Mouse (Mus musculus) forebrain, embryonic 11.5 days (tissue): ENCODE results near the gene Hacd2. TPM values are rescaled to one million over a fixed set of nuclear protein-coding genes. Genes with fewer than 3 reads are reported as not detected.

ENCODE experiments used
- ATAC-seq: fragments of 200-750 bp; cut with Nextera tagmentation; replicated peaks from 2 replicates; pipeline ENCODE4 v1.8.0; 2017; ENCODE audit warnings: moderate TSS enrichment; ENCODE audit not compliant: low FRiP score
- DNase-seq: peaks from one replicate; pipeline ENCODE4 v3.0.0-alpha.2; 2017; ENCODE audit warnings: low spot score
- H3K27ac ChIP-seq: fragments of 300-500 bp; sonication (generic); 2 replicates; pipeline ENCODE4 v1.5.1; 2014; ENCODE audit warnings: low read depth, low read length
- H3K27me3 ChIP-seq: fragments of 300-500 bp; sonication (generic); 2 replicates; pipeline ENCODE4 v1.6.1; 2014; ENCODE audit warnings: mild to moderate bottlenecking, low read length, mixed read lengths; ENCODE audit not compliant: control insufficient read depth, insufficient read depth
- H3K36me3 ChIP-seq: fragments of 300-500 bp; sonication (generic); 2 replicates; pipeline ENCODE4 v1.6.1; 2014; ENCODE audit warnings: mild to moderate bottlenecking, low read length, moderate library complexity, mixed read lengths; ENCODE audit not compliant: control insufficient read depth, insufficient read depth
- H3K4me1 ChIP-seq: fragments of 300-500 bp; sonication (generic); replicated peaks from 2 replicates; pipeline ENCODE4 v1.6.1; 2014; ENCODE audit warnings: low read length, mixed read lengths; ENCODE audit not compliant: control insufficient read depth, insufficient read depth
- H3K4me2 ChIP-seq: fragments of 300-500 bp; sonication (generic); 2 replicates; pipeline ENCODE4 v1.6.1; 2014; ENCODE audit warnings: low read depth, mild to moderate bottlenecking, low read length, moderate library complexity, mixed read lengths; ENCODE audit not compliant: severe bottlenecking
- H3K4me3 ChIP-seq: fragments of 300-500 bp; sonication (generic); 2 replicates; pipeline ENCODE4 v1.5.1; 2014; ENCODE audit warnings: low read depth, low read length
- H3K9ac ChIP-seq: fragments of 300-500 bp; sonication (generic); 2 replicates; pipeline ENCODE4 v1.6.1; 2014; ENCODE audit warnings: low read length
- H3K9me3 ChIP-seq: fragments of 300-500 bp; sonication (generic); 2 replicates; pipeline ENCODE4 v1.6.1; 2016; ENCODE audit warnings: low read length, mixed read lengths; ENCODE audit not compliant: control insufficient read depth
- WGBS: fragments of 180-500 bp; shearing (Covaris S2); extraction: QIAGEN DNeasy Blood & Tissue Kit; methylation state at CpG from one replicate; pipeline ENCODE4 v1.1.7; 2014; 5-methylcytosine and 5-hydroxymethylcytosine counted together
- polyA plus RNA-seq: library from polyadenylated mRNA; unstranded; fragments of >200 nt; fragmentation: Nextera tagmentation; extraction: Ambion mirVana; gene quantifications from 2 replicates; pipeline ENCODE4 v1.2.1, GENCODE M21; 2014

Gene Hacd2
- polyA plus RNA-seq, 1 experiment from 2014 or later, result 33.9 TPM

GRCm38 (mm10) chr16:34999986-35000385, 22.2 kb upstream of the Hacd2 start:
- Histone ChIP-seq H3K27ac (no peak overlapping the region), H3K4me2 (no peak overlapping the region), H3K27me3 (no peaks in the 10 kb centered on the region), H3K9me3 (no peaks in the 10 kb centered on the region), H3K36me3 (no peaks in the 10 kb centered on the region), H3K4me1 (peaks cover 6% of the 10 kb centered on the region; the same call in 1 of the 2 replicates), H3K4me3 (no peak overlapping the region), H3K9ac (no peak overlapping the region)
- ATAC-seq (no peak), DNase-seq (no peak)
- 58% methylated on average over 11 of the region's 11 CpGs for WGBS

- peaks cover 6% of the 10 kb centered on the region; the same call in 1 of the 2 replicates for H3K4me1 ChIP-seq
- WGBS, result 7% methylated on average over 9 of the region's 10 CpGs
- peak overlapping the region; percentile 42 for H3K4me2 ChIP-seq
- H3K9me3 ChIP-seq, result no peaks in the 10 kb centered on the region
- H3K9ac ChIP-seq, result 0 out of 2 replicates have a peak overlapping the region, but pooled peaks have one; percentile 21
- no peak overlapping the region for H3K4me3 ChIP-seq
- no peaks in the 10 kb centered on the region for H3K36me3 ChIP-seq
- no peaks in the 10 kb centered on the region for H3K27me3 ChIP-seq
- DNase-seq (peak; percentile 58), ATAC-seq (no peak)
- no peak overlapping the region for H3K27ac ChIP-seq
Observed at GRCm38 (mm10) chr16:35000923-35001560, 21.2 kb upstream of the Hacd2 start.

GRCm38 (mm10) chr16:35004356-35004755, 17.9 kb upstream of the Hacd2 start:
- Histone ChIP-seq H3K4me2 (no peak overlapping the region), H3K27ac (no peak overlapping the region), H3K9ac (no peak overlapping the region), H3K36me3 (no peaks in the 10 kb centered on the region), H3K4me3 (no peak overlapping the region), H3K27me3 (no peaks in the 10 kb centered on the region), H3K9me3 (no peaks in the 10 kb centered on the region), H3K4me1 (peaks cover 6% of the 10 kb centered on the region; the same call in 1 of the 2 replicates)
- 67% methylated on average over 5 of the region's 5 CpGs for WGBS
- DNase-seq (no peak), ATAC-seq (no peak)

GRCm38 (mm10) chr16:35004756-35005155, 17.5 kb upstream of the Hacd2 start:
- no peak overlapping the region for H3K27ac ChIP-seq
- WGBS, result 90% methylated on average over 2 of the region's 2 CpGs
- ATAC-seq (no peak), DNase-seq (no peak)
- no peaks in the 10 kb centered on the region for H3K36me3 ChIP-seq
- H3K9me3 ChIP-seq, result no peaks in the 10 kb centered on the region
- H3K4me2 ChIP-seq, result no peak overlapping the region
- H3K27me3 ChIP-seq, result no peaks in the 10 kb centered on the region
- H3K9ac ChIP-seq, result no peak overlapping the region
- peaks cover 6% of the 10 kb centered on the region; the same call in 1 of the 2 replicates for H3K4me1 ChIP-seq
- H3K4me3 ChIP-seq, result no peak overlapping the region

GRCm38 (mm10) chr16:35006251-35006650, 16.0 kb upstream of the Hacd2 start:
- no peak for DNase-seq
- Histone ChIP-seq H3K4me1 (peaks cover 3% of the 10 kb centered on the region; the same call in 1 of the 2 replicates), H3K9me3 (no peaks in the 10 kb centered on the region), H3K4me3 (no peak overlapping the region), H3K9ac (no peak overlapping the region), H3K27me3 (no peaks in the 10 kb centered on the region), H3K4me2 (no peak overlapping the region), H3K36me3 (no peaks in the 10 kb centered on the region), H3K27ac (no peak overlapping the region)
- WGBS, result 90% methylated on average over 5 of the region's 5 CpGs
- ATAC-seq, result no peak

GRCm38 (mm10) chr16:35007361-35007760, 14.9 kb upstream of the Hacd2 start:
- Histone ChIP-seq H3K27ac (no peak overlapping the region), H3K27me3 (no peaks in the 10 kb centered on the region), H3K4me3 (no peak overlapping the region), H3K36me3 (no peaks in the 10 kb centered on the region), H3K9ac (no peak overlapping the region), H3K9me3 (no peaks in the 10 kb centered on the region), H3K4me2 (no peak overlapping the region), H3K4me1 (no peaks in the 10 kb centered on the region)
- ATAC-seq, result no peak
- WGBS, result 87% methylated on average over 1 of the region's 1 CpGs
- DNase-seq, result no peak

GRCm38 (mm10) chr16:35008447-35008846, 13.8 kb upstream of the Hacd2 start:
- no peak overlapping the region for H3K27ac ChIP-seq
- no peak overlapping the region for H3K4me2 ChIP-seq
- no peak overlapping the region for H3K4me3 ChIP-seq
- H3K9me3 ChIP-seq, result no peaks in the 10 kb centered on the region
- H3K4me1 ChIP-seq, result no peaks in the 10 kb centered on the region
- DNase-seq (no peak), ATAC-seq (no peak)
- H3K9ac ChIP-seq, result no peak overlapping the region
- no peaks in the 10 kb centered on the region for H3K36me3 ChIP-seq
- no peaks in the 10 kb centered on the region for H3K27me3 ChIP-seq

GRCm38 (mm10) chr16:35013501-35013900, 8.7 kb upstream of the Hacd2 start:
- no peak overlapping the region for H3K27ac ChIP-seq
- H3K4me2 ChIP-seq, result no peak overlapping the region
- H3K27me3 ChIP-seq, result no peaks in the 10 kb centered on the region
- H3K36me3 ChIP-seq, result no peaks in the 10 kb centered on the region
- ATAC-seq (no peak), DNase-seq (no peak)
- H3K9ac ChIP-seq, result no peak overlapping the region
- H3K4me3 ChIP-seq, result no peak overlapping the region
- no peaks in the 10 kb centered on the region for H3K9me3 ChIP-seq
- no peaks in the 10 kb centered on the region for H3K4me1 ChIP-seq
- WGBS, result 95% methylated on average over 2 of the region's 2 CpGs

- no peak for DNase-seq
- 73% methylated on average over 3 of the region's 3 CpGs for WGBS
- Histone ChIP-seq H3K9me3 (no peaks in the 10 kb centered on the region), H3K9ac (no peak overlapping the region), H3K27me3 (peaks cover 2% of the 10 kb centered on the region; the same call in 1 of the 2 replicates), H3K4me2 (no peak overlapping the region), H3K4me1 (no peaks in the 10 kb centered on the region), H3K4me3 (no peak overlapping the region), H3K27ac (no peak overlapping the region), H3K36me3 (no peaks in the 10 kb centered on the region)
- no peak for ATAC-seq
Observed at GRCm38 (mm10) chr16:35016491-35016890, 5.7 kb upstream of the Hacd2 start.
